Mouse (Mus musculus) spleen, postnatal 0 days (tissue): Measurements from ENCODE around the gene Mrgprf. TPM values are rescaled to one million over a fixed set of nuclear protein-coding genes. Genes with fewer than 3 reads are reported as not detected.

Experiments
- polyA plus RNA-seq: library from polyadenylated mRNA; unstranded; fragments of >200 nt; fragmentation: Nextera tagmentation; extraction: Ambion mirVana; gene quantifications from 2 replicates; pipeline ENCODE4 v1.2.1, GENCODE M21; 2015

Mrgprf gene
- 1.2 and 1.7 TPM in 2 replicates for polyA plus RNA-seq

DNA sequence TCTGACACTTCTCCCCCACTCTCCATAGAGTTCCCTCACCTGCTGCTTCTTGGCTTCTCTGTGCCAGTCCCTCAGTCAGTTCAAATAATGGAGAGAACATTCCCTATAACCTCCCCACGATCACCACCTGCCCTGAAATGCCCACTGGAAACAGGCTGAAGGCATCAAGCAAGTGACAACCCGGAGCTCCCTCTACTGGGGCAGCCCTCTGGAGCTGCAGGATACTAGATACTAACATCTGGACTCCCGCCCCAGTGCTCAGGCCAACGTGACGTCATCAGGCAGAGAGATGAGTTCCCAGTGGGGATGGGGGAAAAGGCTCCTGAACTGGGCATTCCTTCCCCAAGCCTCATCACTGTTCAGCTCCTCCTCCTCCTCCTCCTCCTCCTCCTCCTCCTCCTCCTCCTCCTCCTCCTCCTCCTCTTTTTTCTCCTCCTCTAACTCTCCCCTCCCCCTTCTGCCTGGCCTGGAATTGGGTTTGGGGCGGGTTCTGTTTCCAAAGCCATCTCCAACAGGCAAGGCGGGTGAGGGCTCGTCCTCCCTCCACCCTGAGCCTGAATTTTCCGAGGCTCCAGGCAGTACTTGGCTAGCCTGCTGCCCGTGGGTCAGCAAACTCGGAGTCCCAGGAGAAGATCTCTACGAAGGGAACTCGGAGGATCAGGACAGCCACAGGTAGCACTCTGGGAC lies at the start of gene Mrgprf:
Gene Mrgprf (plus strand): TSS at position 508 of the 687 bp plus-strand sequence.

DNA sequence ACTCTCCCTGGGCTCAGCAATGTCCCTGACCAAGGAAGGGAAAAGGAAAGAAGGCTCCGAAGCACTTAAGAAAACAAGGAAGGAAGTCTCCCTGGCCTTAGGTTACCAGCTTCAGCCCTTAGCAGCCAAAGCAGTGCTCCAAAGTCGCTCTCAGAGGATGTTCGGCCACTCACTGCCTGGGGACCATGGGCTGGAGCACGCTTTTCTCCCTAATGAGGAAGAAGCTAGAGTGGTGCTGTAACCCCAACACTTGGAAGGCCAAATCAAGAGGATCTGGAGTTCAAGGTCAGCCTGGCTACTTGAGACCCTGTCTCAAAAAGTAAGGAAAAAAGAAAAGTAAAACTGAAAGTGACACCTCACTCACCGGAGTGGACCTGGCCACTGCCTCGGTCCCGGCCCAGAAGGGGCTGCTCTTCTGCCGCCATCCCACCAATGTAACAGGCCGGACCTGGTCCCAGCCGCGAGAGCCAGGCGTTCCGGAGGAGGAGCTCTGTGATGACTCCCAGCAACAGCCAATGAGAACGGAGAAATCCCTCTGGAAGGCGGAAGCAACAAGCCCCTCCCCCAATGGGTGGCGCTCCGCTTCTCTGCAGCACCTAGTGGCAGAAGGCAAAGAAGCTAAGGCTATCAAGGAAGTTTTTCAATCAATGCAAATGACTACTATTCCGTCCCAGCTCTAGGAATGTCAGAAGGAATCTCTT lies 17.0 kb upstream of the Mrgprf start, which contains the start of gene Tpcn2:
Gene Tpcn2 (minus strand): TSS at position 525 of the 701 bp plus-strand sequence.

DNA sequence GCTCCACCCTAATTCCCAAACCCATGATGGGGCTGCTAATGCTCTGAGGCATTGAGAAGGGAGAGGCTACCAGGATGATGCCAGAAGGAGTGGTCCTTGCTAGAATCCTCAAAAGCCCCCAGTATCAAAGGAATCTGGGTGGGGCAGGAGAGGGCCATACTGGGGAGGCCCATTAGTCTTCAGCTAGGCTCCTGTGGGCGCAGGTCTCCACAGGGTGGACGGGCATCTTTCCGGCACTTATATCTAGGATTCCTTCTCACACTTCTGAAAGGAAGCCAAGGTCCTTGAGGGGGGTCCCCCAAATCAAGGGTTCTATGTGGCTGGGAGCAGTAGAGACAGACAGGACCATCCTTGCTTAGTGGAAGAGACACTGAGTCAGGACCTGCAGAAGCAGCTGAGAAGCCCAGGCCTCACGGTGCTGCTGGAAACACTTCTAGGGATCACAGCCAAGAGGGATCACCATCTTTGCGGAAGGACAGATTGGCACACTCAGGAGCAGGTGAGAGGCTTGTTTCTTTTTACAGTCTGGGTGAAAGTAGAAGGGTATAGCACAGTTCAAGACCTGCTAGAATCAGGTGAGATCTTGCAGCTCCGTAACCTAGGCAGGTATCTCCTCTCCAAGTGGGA lies 14.3 kb downstream of the Mrgprf start, which contains the start of gene Mrgprd:
Gene Mrgprd (plus strand): TSS at position 51 of the 627 bp plus-strand sequence.

Other genes starting within 250 kb of the Mrgprf start
- 0.44 TPM in 1 of 2 replicates, not detected in the other for gene 1810010D01Rik, start 92.7 kb upstream of the Mrgprf start, polyA plus RNA-seq
- gene Tpcn2, start 16.8 kb upstream of the Mrgprf start, polyA plus RNA-seq = 5.8 and 7.8 TPM in 2 replicates
- gene Mrgprd, start 14.0 kb downstream of the Mrgprf start, polyA plus RNA-seq = not detected in 2 replicates